Mouse (Mus musculus): ENCODE data around the gene Cebpa. TPM values are rescaled to one million over a fixed set of nuclear protein-coding genes. Genes with fewer than 3 reads are reported as not detected.

Cebpa gene
- total and polyA plus RNA-seq, 2 experiments, result 177 to 349 TPM

GRCm38 (mm10) chr7:35121150-35121549 is 2.1 kb downstream of the Cebpa start:
- WGBS, result 25% methylated on average over 8 of the region's 8 CpGs
- Histone ChIP-seq H3K27me3 (ENCODE audit: control insufficient read depth, insufficient read depth, low read length) (no peaks in the 10 kb centered on the region), H3K27ac (replicated peaks; ENCODE audit: insufficient read depth, low read depth, low read length) (peak overlapping the region; percentile 94)

GRCm38 (mm10) chr7:35122401-35123320 is 3.6 kb downstream of the Cebpa start:
- peak overlapping the region; percentile 94 for H3K27ac ChIP-seq (replicated peaks; ENCODE audit: insufficient read depth, low read depth, low read length)
- peak overlapping the region; percentile 79 for H3K4me3 ChIP-seq (ENCODE audit: insufficient read depth, low read depth, low read length)
- H3K79me2 ChIP-seq (ENCODE audit: control insufficient read depth, insufficient read depth, low read length), result peaks cover 23% of the 10 kb centered on the region
- peak; percentile 83 for DNase-seq (ENCODE audit: extremely low read depth, low read depth, low spot score)
- TF ChIP-seq POLR2A (IDR thresholded peaks at IDR 0.05; ENCODE audit: extremely low read depth, insufficient read depth, low read length), result peak; percentile 62
- TF ChIP-seq CTCF (IDR thresholded peaks at IDR 0.05; ENCODE audit: low read depth, low read length), result 0 out of 2 replicates have a peak, but pooled peaks have one; percentile 25
- 22% methylated on average over 10 of the region's 10 CpGs for WGBS
- H3K4me1 ChIP-seq (ENCODE audit: control insufficient read depth, insufficient read depth, low read length), result peaks cover 23% of the 10 kb centered on the region
- H3K27me3 ChIP-seq (ENCODE audit: control insufficient read depth, insufficient read depth, low read length), result no peaks in the 10 kb centered on the region
- H3K36me3 ChIP-seq (ENCODE audit: control insufficient read depth, insufficient read depth, low read length), result peaks cover 12% of the 10 kb centered on the region
- peak overlapping the region; percentile 82 for H3K9ac ChIP-seq (ENCODE audit: low read depth, low read length)

More at GRCm38 (mm10) chr7:35121150-35121549, 2.1 kb downstream of the Cebpa start:
- Histone ChIP-seq H3K4me3 (ENCODE audit: insufficient read depth, low read depth, low read length) (peak overlapping the region; percentile 79), H3K9ac (ENCODE audit: low read depth, low read length) (peak overlapping the region; percentile 99), H3K79me2 (ENCODE audit: control insufficient read depth, insufficient read depth, low read length) (peaks cover 23% of the 10 kb centered on the region), H3K36me3 (ENCODE audit: control insufficient read depth, insufficient read depth, low read length) (peaks cover 12% of the 10 kb centered on the region), H3K4me1 (ENCODE audit: control insufficient read depth, insufficient read depth, low read length) (peaks cover 15% of the 10 kb centered on the region)
- TF ChIP-seq POLR2A (IDR thresholded peaks at IDR 0.05; ENCODE audit: extremely low read depth, insufficient read depth, low read length), result 0 out of 2 replicates have a peak, but pooled peaks have one; percentile 5
- TF ChIP-seq CTCF (IDR thresholded peaks at IDR 0.05; ENCODE audit: low read depth, low read length), result 0 out of 2 replicates have a peak, but pooled peaks have one; percentile 0
- DNase-seq (ENCODE audit: extremely low read depth, low read depth, low spot score), result peak; percentile 71

GRCm38 (mm10) chr7:35123431-35123953 is 4.4 kb downstream of the Cebpa start:
- WGBS, result 21% methylated on average over 10 of the region's 10 CpGs
- no peaks in the 10 kb centered on the region for H3K27me3 ChIP-seq (ENCODE audit: control insufficient read depth, insufficient read depth, low read length)
- DNase-seq (ENCODE audit: extremely low read depth, low read depth, low spot score), result peak; percentile 88
- H3K4me3 ChIP-seq (ENCODE audit: insufficient read depth, low read depth, low read length), result no peak overlapping the region
- H3K4me1 ChIP-seq (ENCODE audit: control insufficient read depth, insufficient read depth, low read length), result peaks cover 28% of the 10 kb centered on the region
- H3K79me2 ChIP-seq (ENCODE audit: control insufficient read depth, insufficient read depth, low read length), result peaks cover 23% of the 10 kb centered on the region
- peaks cover 12% of the 10 kb centered on the region for H3K36me3 ChIP-seq (ENCODE audit: control insufficient read depth, insufficient read depth, low read length)
- H3K27ac ChIP-seq (replicated peaks; ENCODE audit: insufficient read depth, low read depth, low read length), result peak overlapping the region; percentile 94
- no peak for TF ChIP-seq CTCF (IDR thresholded peaks at IDR 0.05; ENCODE audit: low read depth, low read length)
- TF ChIP-seq POLR2A (IDR thresholded peaks at IDR 0.05; ENCODE audit: extremely low read depth, insufficient read depth, low read length), result peak; percentile 34; the same call in 1 of the 2 replicates
- peak overlapping the region; percentile 82; the same call in 1 of the 2 replicates for H3K9ac ChIP-seq (ENCODE audit: low read depth, low read length)

GRCm38 (mm10) chr7:35124216-35124615 is 5.1 kb downstream of the Cebpa start:
- H3K4me3 ChIP-seq (ENCODE audit: insufficient read depth, low read depth, low read length), result no peak overlapping the region
- H3K9ac ChIP-seq (ENCODE audit: low read depth, low read length), result 0 out of 2 replicates have a peak overlapping the region, but pooled peaks have one; percentile 14
- peak; percentile 30 for DNase-seq (ENCODE audit: extremely low read depth, low read depth, low spot score)
- H3K36me3 ChIP-seq (ENCODE audit: control insufficient read depth, insufficient read depth, low read length), result peaks cover 12% of the 10 kb centered on the region
- H3K27ac ChIP-seq (replicated peaks; ENCODE audit: insufficient read depth, low read depth, low read length), result peak overlapping the region; percentile 94
- peaks cover 35% of the 10 kb centered on the region for H3K4me1 ChIP-seq (ENCODE audit: control insufficient read depth, insufficient read depth, low read length)
- H3K79me2 ChIP-seq (ENCODE audit: control insufficient read depth, insufficient read depth, low read length), result peaks cover 23% of the 10 kb centered on the region
- H3K27me3 ChIP-seq (ENCODE audit: control insufficient read depth, insufficient read depth, low read length), result no peaks in the 10 kb centered on the region
- 47% methylated on average over 5 of the region's 5 CpGs for WGBS
- TF ChIP-seq CTCF (IDR thresholded peaks at IDR 0.05; ENCODE audit: low read depth, low read length), result no peak
- TF ChIP-seq POLR2A (IDR thresholded peaks at IDR 0.05; ENCODE audit: extremely low read depth, insufficient read depth, low read length), result no peak

GRCm38 (mm10) chr7:35124745-35125144 is 5.7 kb downstream of the Cebpa start:
- Histone ChIP-seq H3K79me2 (ENCODE audit: control insufficient read depth, insufficient read depth, low read length) (peaks cover 18% of the 10 kb centered on the region), H3K27me3 (ENCODE audit: control insufficient read depth, insufficient read depth, low read length) (no peaks in the 10 kb centered on the region), H3K4me1 (ENCODE audit: control insufficient read depth, insufficient read depth, low read length) (peaks cover 39% of the 10 kb centered on the region), H3K36me3 (ENCODE audit: control insufficient read depth, insufficient read depth, low read length) (peaks cover 12% of the 10 kb centered on the region), H3K4me3 (ENCODE audit: insufficient read depth, low read depth, low read length) (no peak overlapping the region), H3K9ac (ENCODE audit: low read depth, low read length) (peak overlapping the region; percentile 10; the same call in 1 of the 2 replicates), H3K27ac (replicated peaks; ENCODE audit: insufficient read depth, low read depth, low read length) (peak overlapping the region; percentile 94)
- TF ChIP-seq CTCF (IDR thresholded peaks at IDR 0.05; ENCODE audit: low read depth, low read length) (no peak), POLR2A (IDR thresholded peaks at IDR 0.05; ENCODE audit: extremely low read depth, insufficient read depth, low read length) (no peak)
- whole genome bisulfite sequencing, result 38% methylated on average over 6 of the region's 6 CpGs
- peak; percentile 58 for DNase-seq (ENCODE audit: extremely low read depth, low read depth, low spot score)

Data from liver, adult 2 months (tissue).